Mouse (Mus musculus): ENCODE measurements at regions not wholly inside any gene's neighbourhood (a gene's known extent, or its start where the extent isn't known, plus 50 kb on each side); places are given as distances from the start of the nearest gene placed in this dataset.

- dilution Hi-C loops (cut with MboI; ENCODE audit: extremely low pct_ligation_motif_present, extremely low pct_unique_long_range_greater_than_20kb, low sequenced_read_pairs): no loop called here
These were observed 193.7 kb upstream of the Trpc7 start for GRCm38 (mm10) chr13:57089381-57090075.

GRCm38 (mm10) chr13:57087966-57088365 is 192.2 kb upstream of the Trpc7 start:
- no peak for DNase-seq (ENCODE audit: extremely low read depth)
- no peaks in the 10 kb centered on the region for H3K4me1 ChIP-seq (ENCODE audit: control insufficient read depth in 1 of 2, insufficient read depth in 2 of 2)
- H3K79me2 ChIP-seq (replicated peaks; ENCODE audit: control insufficient read depth, extremely low read depth, insufficient read depth, poor library complexity, severe bottlenecking): no peaks in the 10 kb centered on the region
- no peak overlapping the region for H3K9ac ChIP-seq (ENCODE audit: insufficient read depth, low read depth)
- H3K27ac ChIP-seq (ENCODE audit: insufficient read depth, low read depth): no peak overlapping the region
- dilution Hi-C loops (cut with MboI; ENCODE audit: extremely low pct_ligation_motif_present, extremely low pct_unique_long_range_greater_than_20kb, low sequenced_read_pairs): no loop called here
- peaks cover 85% of the 10 kb centered on the region for H3K9me3 ChIP-seq (replicated peaks; ENCODE audit: low read length)
- H3K36me3 ChIP-seq (replicated peaks in 1 of 2; ENCODE audit: control insufficient read depth in 1 of 2, insufficient read depth in 1 of 2, low read length in 1 of 2): no peaks in the 10 kb centered on the region
- H3K27me3 ChIP-seq (replicated peaks): no peaks in the 10 kb centered on the region
- no peak overlapping the region for H3K4me2 ChIP-seq (ENCODE audit: insufficient read depth, low read depth, poor library complexity, severe bottlenecking)
- no peak overlapping the region for H3K4me3 ChIP-seq (replicated peaks in 1 of 3; ENCODE audit: low read depth in 2 of 3, low read length in 2 of 3, poor library complexity in 1 of 3)
- TF ChIP-seq EP300 (IDR thresholded peaks at IDR 0.05; ENCODE audit: low read length): no peak
- no peak for TF ChIP-seq KAT2A (IDR thresholded peaks at IDR 0.05; ENCODE audit: insufficient replicate concordance, low read length)
- TF ChIP-seq PAX5 (IDR thresholded peaks at IDR 0.05; ENCODE audit: low read length): no peak
- TF ChIP-seq CHD1 (IDR thresholded peaks at IDR 0.05; ENCODE audit: low read depth, low read length): no peak
- no peak for TF ChIP-seq MYC (IDR thresholded peaks at IDR 0.05; ENCODE audit: low read depth, low read length)
- TF ChIP-seq POLR2A (IDR thresholded peaks at IDR 0.05; ENCODE audit: low read depth, low read length): no peak
- TF ChIP-seq TCF12 (IDR thresholded peaks at IDR 0.05; ENCODE audit: low read depth, low read length): no peak
- TF ChIP-seq MAZ (IDR thresholded peaks at IDR 0.05; ENCODE audit: low read depth, low read length): no peak
- in situ Hi-C loops (cut with MboI; ENCODE audit: low pct_ligation_motif_present, low pct_unique_long_range_greater_than_20kb, low sequenced_read_pairs): no loop called here

More at GRCm38 (mm10) chr13:57089381-57090075, 193.7 kb upstream of the Trpc7 start:
- Histone ChIP-seq H3K9ac (ENCODE audit: insufficient read depth, low read depth) (no peak overlapping the region), H3K27ac (ENCODE audit: insufficient read depth, low read depth) (no peak overlapping the region), H3K4me3 (replicated peaks in 1 of 3; ENCODE audit: low read depth in 2 of 3, low read length in 2 of 3, poor library complexity in 1 of 3) (no peak overlapping the region), H3K36me3 (replicated peaks in 1 of 2; ENCODE audit: control insufficient read depth in 1 of 2, insufficient read depth in 1 of 2, low read length in 1 of 2) (no peaks in the 10 kb centered on the region), H3K27me3 (replicated peaks) (no peaks in the 10 kb centered on the region), H3K79me2 (replicated peaks; ENCODE audit: control insufficient read depth, extremely low read depth, insufficient read depth, poor library complexity, severe bottlenecking) (no peaks in the 10 kb centered on the region), H3K4me1 (ENCODE audit: control insufficient read depth in 1 of 2, insufficient read depth in 2 of 2) (no peaks in the 10 kb centered on the region), H3K4me2 (ENCODE audit: insufficient read depth, low read depth, poor library complexity, severe bottlenecking) (no peak overlapping the region), H3K9me3 (replicated peaks; ENCODE audit: low read length) (peaks cover 85% of the 10 kb centered on the region)
- in situ Hi-C loops (cut with MboI; ENCODE audit: low pct_ligation_motif_present, low pct_unique_long_range_greater_than_20kb, low sequenced_read_pairs): no loop called here
- DNase-seq (ENCODE audit: extremely low read depth): no peak
- TF ChIP-seq SIN3A (IDR thresholded peaks at IDR 0.05; ENCODE audit: low read length) (no peak), POLR2AphosphoS2 (IDR thresholded peaks at IDR 0.05; ENCODE audit: low read depth, low read length) (no peak), ZKSCAN1 (IDR thresholded peaks at IDR 0.05; ENCODE audit: borderline replicate concordance, low read depth, low read length) (no peak), HCFC1 (IDR thresholded peaks at IDR 0.05; ENCODE audit: low read depth, low read length) (no peak), TBP (conservative IDR thresholded peaks at IDR 0.05; ENCODE audit: low read depth, low read length) (no peak), E2F4 (IDR thresholded peaks at IDR 0.05; ENCODE audit: insufficient replicate concordance, low read depth, low read length) (no peak), NRF1 (IDR thresholded peaks at IDR 0.05; ENCODE audit: low read depth, low read length) (no peak), EP300 (IDR thresholded peaks at IDR 0.05; ENCODE audit: low read length) (no peak), IRF4 (IDR thresholded peaks at IDR 0.05; ENCODE audit: low read depth, low read length) (no peak), MAFK (IDR thresholded peaks at IDR 0.05; ENCODE audit: insufficient replicate concordance, low read length) (no peak), JUND (conservative IDR thresholded peaks at IDR 0.05; ENCODE audit: low read depth, low read length) (no peak), JUN (IDR thresholded peaks at IDR 0.05; ENCODE audit: insufficient read depth, low read depth, low read length) (no peak), ZNF384 (IDR thresholded peaks at IDR 0.05; ENCODE audit: low read depth, low read length) (no peak)

Data from CH12.LX (cell line).